Mouse (Mus musculus) stomach, postnatal 0 days (tissue): ENCODE measurements around the gene Olfr66.
A peak's percentile ranks its signal among the peaks of the same experiment; 100 is the strongest.

Experiments
- CTCF ChIP-seq: IDR thresholded peaks from 2 replicates; pipeline ENCODE4 v1.5.1; 2016; ENCODE audit warnings: antibody characterized with exemption, low read depth, mild to moderate bottlenecking, moderate library complexity
- EP300 ChIP-seq: optimal IDR thresholded peaks from 2 replicates; pipeline ENCODE3; 2016; ENCODE audit warnings: antibody characterized with exemption

- TF ChIP-seq CTCF (0 out of 2 replicates have a peak, but pooled peaks have one; percentile 17), EP300 (no peak)
These were observed 11.6 kb downstream of the Olfr66 start for GRCm38 (mm10) chr7:103874451-103874850.
